Mouse (Mus musculus): ENCODE data around the gene Phc3.

DNA sequence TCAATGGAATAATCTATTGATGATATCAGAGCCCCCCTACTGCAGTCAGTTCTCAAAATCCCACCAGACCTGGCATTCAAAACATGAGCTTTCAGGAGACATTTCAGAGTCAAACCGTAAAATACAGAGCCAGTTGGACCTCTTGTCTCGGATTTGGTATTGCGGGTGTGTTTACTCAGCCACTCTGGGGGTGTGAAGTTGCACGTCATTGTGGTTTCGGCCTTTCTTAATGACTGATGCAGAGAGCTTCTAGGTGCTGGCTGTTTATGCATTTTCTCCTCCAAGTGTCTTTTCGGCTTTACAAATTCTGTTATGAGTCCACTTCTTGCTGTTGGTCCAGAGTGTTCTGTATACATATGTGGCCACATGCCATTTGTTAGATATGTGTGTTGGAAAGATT is 92.5 kb downstream of the Phc3 start:
- TF ChIP-seq POLR2A (IDR thresholded peaks at IDR 0.05; ENCODE audit: extremely low read depth, insufficient read depth, low read length) (no peak), CTCF (IDR thresholded peaks at IDR 0.05; ENCODE audit: low read depth, low read length) (no peak)

Data from liver, adult 2 months (tissue).